Mouse (Mus musculus) embryonic stem cell, embryonic (primary cell): ENCODE results near the gene Ccr4.

Source experiments
- CTCF ChIA-PET, 4 experiments: fragments of 300-600 bp in 2 of 4; fragments of 350-600 bp in 2 of 4; sonication (Branson Sonifier 250); formaldehyde crosslinking; loops; one replicate each; lab custom pipeline; 2022; ENCODE audit warnings: inconsistent platforms in 2 of 4; lab: Charles Lee
- POLR2A ChIA-PET, 4 experiments: fragments of 300-600 bp in 2 of 4; fragments of 350-600 bp in 2 of 4; sonication (Branson Sonifier 250); formaldehyde crosslinking; loops; one replicate each; lab custom pipeline; 2022; ENCODE audit warnings: antibody characterized with exemption in 4 of 4, inconsistent platforms in 1 of 4; lab: Charles Lee

Ccr4 gene

GRCm38 (mm10) chr9:114504816-114505215 is at the start of gene Ccr4:
Gene Ccr4, minus strand, starts transcription at chr9:114504916.
- POLR2A ChIA-PET, result interaction anchor here (0.6 to 8.5 kb wide), 24 partner anchors 9 to 187 kb away, joined by 3 to 66 read pairs (median 4); partner anchors contain the start of gene C130032M10Rik (in 2 of the 4)
- CTCF ChIA-PET, result interaction anchor here in 2 of 4 experiments (0.6 to 8.7 kb wide), 3 partner anchors 13 to 76 kb away, joined by 7 to 71 read pairs (median 7); no protein-coding TSS in a partner anchor

- ChIA-PET POLR2A (interaction anchor here (0.6 to 17.4 kb wide), 28 partner anchors 8 to 149 kb away, joined by 3 to 353 read pairs (median 4); partner anchors contain the start of genes C130032M10Rik (in 1 of the 4), Ccr4 (in 1 of the 4) and Trim71 (in 1 of the 4)), CTCF (interaction anchor here in 2 of 4 experiments (0.7 to 1.7 kb wide), 5 partner anchors 19 to 27 kb away, joined by 3 to 7 read pairs (median 5); no protein-coding TSS in a partner anchor)
Measured at GRCm38 (mm10) chr9:114553828-114554227, 49.1 kb upstream of the Ccr4 start.

DNA sequence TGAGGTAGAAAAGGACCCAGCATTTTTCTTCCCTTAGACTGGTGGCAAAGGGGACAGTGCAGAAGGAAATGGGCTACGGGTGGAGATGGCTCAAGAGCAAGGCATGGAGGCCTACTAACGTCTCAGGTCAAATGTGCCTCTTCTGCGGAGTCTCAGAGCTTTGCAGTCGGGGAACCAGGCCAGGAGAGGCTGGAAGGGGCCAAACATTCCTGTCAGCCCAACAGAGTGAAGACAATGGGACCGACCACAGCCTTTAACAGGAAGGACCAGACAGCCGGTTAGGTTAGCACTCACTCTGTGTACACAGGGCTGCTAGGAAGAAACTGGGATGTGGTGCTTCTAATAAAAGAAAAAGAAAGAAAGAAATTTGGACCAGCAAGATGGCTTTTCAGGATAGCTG is 45.3 kb upstream of the Ccr4 start:
- ChIA-PET CTCF (interaction anchor here in 1 of 4 experiments (0.7 kb wide), 1 partner anchor 16 kb away, joined by 6 read pairs; no protein-coding TSS in a partner anchor), POLR2A (interaction anchor here in 3 of 4 experiments (0.9 to 17.4 kb wide), 14 partner anchors 8 to 761 kb away, joined by 3 to 353 read pairs (median 4); partner anchors contain the start of genes C130032M10Rik (in 1 of the 3), Cmtm6 (in 1 of the 3), Stt3b (in 1 of the 3) and Trim71 (in 1 of the 3))

DNA sequence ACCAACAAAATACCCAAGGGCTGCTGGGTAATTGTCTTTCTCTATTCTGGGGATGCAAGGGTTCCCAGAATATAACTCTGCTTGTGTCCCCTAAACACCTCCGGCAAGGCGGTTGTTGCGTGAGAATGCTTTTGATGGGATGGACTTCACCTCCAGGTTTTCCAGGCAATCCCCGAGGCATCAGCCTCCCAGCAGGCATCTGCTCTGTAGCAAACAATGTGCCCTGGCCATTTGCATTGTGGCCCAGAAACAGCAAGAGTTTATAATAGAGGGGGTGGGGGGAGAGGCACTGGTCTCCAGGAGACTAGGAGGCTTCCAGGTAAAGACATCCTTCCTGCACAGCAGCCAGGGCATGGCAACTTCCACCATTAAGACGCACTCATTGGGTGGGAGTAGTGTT is 44.4 kb upstream of the Ccr4 start:
- ChIA-PET POLR2A (interaction anchor here (0.6 to 17.4 kb wide), 28 partner anchors 7 to 148 kb away, joined by 3 to 353 read pairs (median 6); partner anchors contain the start of genes C130032M10Rik (in 1 of the 4), Glb1 (in 1 of the 4) and Tmppe (in 1 of the 4)), CTCF (interaction anchor here in 3 of 4 experiments (0.6 to 1.5 kb wide), 3 partner anchors 29 to 457 kb away, joined by 3 to 4 read pairs (median 4); no protein-coding TSS in a partner anchor)

- CTCF ChIA-PET, result interaction anchor here in 3 of 4 experiments (0.6 to 1.5 kb wide), 6 partner anchors 8 to 456 kb away, joined by 3 to 7 read pairs (median 4); no protein-coding TSS in a partner anchor
- POLR2A ChIA-PET, result interaction anchor here (0.6 to 17.4 kb wide), 37 partner anchors 7 to 1536 kb away, joined by 3 to 353 read pairs (median 5); partner anchors contain the start of genes C130032M10Rik (in 1 of the 4), Glb1 (in 1 of the 4), Tmppe (in 1 of the 4) and Trim71 (in 1 of the 4)
Measured at GRCm38 (mm10) chr9:114548496-114548895, 43.8 kb upstream of the Ccr4 start.

- POLR2A ChIA-PET, result interaction anchor here (0.6 to 17.4 kb wide), 44 partner anchors 8 to 296 kb away, joined by 3 to 353 read pairs (median 4); partner anchors contain the start of genes C130032M10Rik (in 1 of the 4), Cmtm8 (in 1 of the 4), Glb1 (in 1 of the 4) and Tmppe (in 1 of the 4)
- CTCF ChIA-PET, result interaction anchor here in 3 of 4 experiments (0.5 to 2.9 kb wide), 10 partner anchors 9 to 92 kb away, joined by 3 to 15 read pairs (median 6); no protein-coding TSS in a partner anchor
Measured at GRCm38 (mm10) chr9:114547643-114548077, 42.9 kb upstream of the Ccr4 start.

GRCm38 (mm10) chr9:114546765-114547164 is 42.0 kb upstream of the Ccr4 start:
- ChIA-PET CTCF (interaction anchor here in 3 of 4 experiments (0.7 to 2.9 kb wide), 7 partner anchors 9 to 163 kb away, joined by 3 to 15 read pairs (median 3); no protein-coding TSS in a partner anchor), POLR2A (interaction anchor here (0.6 to 17.4 kb wide), 34 partner anchors 8 to 589 kb away, joined by 3 to 353 read pairs (median 5); partner anchors contain the start of gene Trim71 (in 1 of the 4))

GRCm38 (mm10) chr9:114544754-114545393 is 40.2 kb upstream of the Ccr4 start:
- CTCF ChIA-PET, result interaction anchor here in 1 of 4 experiments (2.9 kb wide), 1 partner anchor 11 kb away, joined by 15 read pairs; no protein-coding TSS in a partner anchor

DNA sequence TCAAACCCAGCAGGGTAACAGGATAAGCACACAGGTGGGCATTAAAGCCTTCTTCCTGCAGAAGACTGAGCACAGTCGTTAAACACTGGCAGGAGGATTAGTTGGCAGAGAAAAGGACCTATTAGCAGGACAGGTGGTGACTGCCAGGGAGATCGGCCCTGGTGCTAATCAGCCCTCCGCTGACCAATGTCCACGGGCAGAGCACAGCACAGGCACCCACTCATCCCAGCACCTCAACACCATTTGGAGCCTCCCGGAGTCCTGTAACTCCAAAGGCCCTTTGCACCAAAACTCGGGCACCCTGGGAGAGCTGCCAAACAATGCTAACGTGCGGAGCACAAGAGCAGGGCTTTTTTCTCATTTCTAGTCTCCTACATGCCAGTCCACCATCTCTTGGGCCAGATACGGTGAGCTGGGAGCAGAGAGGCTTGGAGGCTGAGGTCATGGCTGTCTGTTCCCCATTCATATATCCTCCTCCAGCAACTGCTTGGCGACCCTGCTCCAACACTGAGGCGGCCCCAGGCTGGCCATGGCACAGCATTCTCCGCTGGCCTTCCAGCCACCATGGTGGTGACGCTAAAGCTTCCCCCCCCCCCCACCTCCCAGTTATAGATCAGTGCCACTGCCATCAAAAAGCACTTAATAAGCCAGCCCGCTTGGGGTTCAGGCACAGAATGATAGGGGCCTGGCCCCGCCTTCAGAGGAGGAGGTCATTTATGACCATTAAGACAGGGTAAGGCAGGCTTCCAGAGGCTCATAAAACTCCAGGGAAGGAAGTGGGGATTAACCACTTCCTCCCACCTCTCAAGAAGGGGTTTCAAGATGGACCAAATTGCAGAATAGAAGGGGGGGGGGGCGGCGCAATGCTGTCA is 39.4 kb upstream of the Ccr4 start:
- POLR2A ChIA-PET, result interaction anchor here in 2 of 4 experiments (0.6 to 17.4 kb wide), 12 partner anchors 10 to 96 kb away, joined by 3 to 353 read pairs (median 3); partner anchors contain the start of genes C130032M10Rik (in 1 of the 2) and Cnot10 (in 1 of the 2)
- CTCF ChIA-PET, result interaction anchor here in 1 of 4 experiments (1.2 kb wide), 1 partner anchor 9 kb away, joined by 3 read pairs; no protein-coding TSS in a partner anchor

More at GRCm38 (mm10) chr9:114544754-114545393, 40.2 kb upstream of the Ccr4 start:
- POLR2A ChIA-PET, result interaction anchor here in 2 of 4 experiments (1.0 to 17.4 kb wide), 9 partner anchors 11 to 46 kb away, joined by 3 to 353 read pairs (median 8); partner anchors contain the start of gene C130032M10Rik (in 1 of the 2)

DNA sequence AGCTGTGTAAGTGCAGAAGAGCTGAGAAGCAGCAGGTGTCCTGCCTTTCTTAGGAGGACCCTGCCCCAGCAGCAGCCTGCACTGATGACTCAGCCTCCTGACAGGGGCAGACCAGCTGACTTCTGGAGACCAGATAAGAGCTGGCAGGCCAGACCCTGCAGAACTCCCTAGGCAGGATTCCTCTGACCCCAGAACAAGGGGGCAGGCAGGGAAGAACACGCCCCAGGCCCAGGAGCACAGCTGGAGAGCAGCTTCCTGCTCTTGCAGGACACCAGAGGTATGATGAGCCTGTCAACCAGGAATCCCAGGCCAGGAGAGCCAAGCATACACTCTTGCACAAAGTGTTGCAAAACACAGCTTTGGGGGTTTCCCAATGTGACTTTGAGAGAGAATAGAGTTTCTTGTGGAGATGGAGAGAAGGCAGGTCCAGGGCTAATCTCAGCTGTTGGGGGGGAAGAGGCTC is 36.6 kb upstream of the Ccr4 start:
- CTCF ChIA-PET, result interaction anchor here in 3 of 4 experiments (0.6 to 1.9 kb wide), 5 partner anchors 15 to 43 kb away, joined by 3 to 7 read pairs (median 5); no protein-coding TSS in a partner anchor
- POLR2A ChIA-PET, result interaction anchor here (0.5 to 17.4 kb wide), 31 partner anchors 8 to 43 kb away, joined by 3 to 353 read pairs (median 5); partner anchors contain the start of genes C130032M10Rik (in 1 of the 4) and Trim71 (in 1 of the 4)

DNA sequence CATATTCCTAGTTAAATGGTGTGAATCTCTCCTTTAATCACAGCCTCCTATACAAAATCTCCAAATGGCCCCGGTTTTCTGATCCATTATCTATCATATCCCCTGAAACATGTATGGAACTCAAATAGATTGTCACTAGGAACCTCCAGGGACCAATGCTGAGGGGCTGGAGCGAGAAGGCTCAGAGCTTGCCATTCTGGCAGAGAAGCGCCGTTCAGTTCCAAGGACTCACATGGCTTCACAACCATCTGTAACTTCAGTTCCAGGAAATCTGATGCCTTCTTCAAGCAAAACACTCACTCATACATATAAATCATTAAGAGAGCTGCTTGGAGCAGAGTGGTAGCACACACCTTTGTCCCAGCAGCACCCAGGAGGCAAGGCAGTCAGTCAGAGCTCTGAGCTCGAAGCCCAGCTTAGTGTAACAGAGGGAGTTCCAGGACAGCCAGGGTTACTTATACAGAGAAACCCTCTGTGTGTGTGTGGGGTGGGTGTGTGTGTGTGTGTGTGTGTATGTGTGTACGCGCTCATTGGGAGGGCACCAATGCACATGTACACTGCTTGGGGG is 34.4 kb upstream of the Ccr4 start:
- ChIA-PET POLR2A (interaction anchor here (0.5 to 6.5 kb wide), 26 partner anchors 8 to 201 kb away, joined by 3 to 39 read pairs (median 4); partner anchors contain the start of gene C130032M10Rik (in 1 of the 4)), CTCF (interaction anchor here in 3 of 4 experiments (0.6 to 1.5 kb wide), 3 partner anchors 9 to 223 kb away, joined by 3 to 8 read pairs (median 4); no protein-coding TSS in a partner anchor)

- CTCF ChIA-PET, result interaction anchor here in 2 of 4 experiments (0.6 to 1.2 kb wide), 2 partner anchors 19 to 47 kb away, joined by 3 read pairs; no protein-coding TSS in a partner anchor
- POLR2A ChIA-PET, result interaction anchor here in 2 of 4 experiments (0.6 to 15.0 kb wide), 8 partner anchors 9 to 42 kb away, joined by 3 to 353 read pairs (median 14); partner anchors contain the start of gene C130032M10Rik (in 1 of the 2)
Measured at GRCm38 (mm10) chr9:114536628-114537027, 31.9 kb upstream of the Ccr4 start.

- ChIA-PET POLR2A (interaction anchor here (0.6 to 15.0 kb wide), 41 partner anchors 9 to 161 kb away, joined by 3 to 353 read pairs (median 4); partner anchors contain the start of genes C130032M10Rik (in 2 of the 4), Ccr4 (in 1 of the 4), Cnot10 (in 1 of the 4) and Trim71 (in 1 of the 4)), CTCF (interaction anchor here (0.5 to 3.0 kb wide), 25 partner anchors 8 to 129 kb away, joined by 3 to 15 read pairs (median 4); partner anchors contain the start of gene C130032M10Rik (in 2 of the 4))
Measured at GRCm38 (mm10) chr9:114534747-114535517, 30.2 kb upstream of the Ccr4 start.

GRCm38 (mm10) chr9:114533848-114534247 is 29.1 kb upstream of the Ccr4 start:
- ChIA-PET POLR2A (interaction anchor here (0.6 to 15.0 kb wide), 36 partner anchors 8 to 92 kb away, joined by 3 to 353 read pairs (median 5); partner anchors contain the start of genes C130032M10Rik (in 3 of the 4), Ccr4 (in 1 of the 4) and Trim71 (in 1 of the 4)), CTCF (interaction anchor here in 3 of 4 experiments (0.6 to 3.0 kb wide), 14 partner anchors 13 to 78 kb away, joined by 3 to 15 read pairs (median 4); no protein-coding TSS in a partner anchor)
